Comparison of ENCODE assay signal across 12 mouse cellular contexts in the genomic region with DNA sequence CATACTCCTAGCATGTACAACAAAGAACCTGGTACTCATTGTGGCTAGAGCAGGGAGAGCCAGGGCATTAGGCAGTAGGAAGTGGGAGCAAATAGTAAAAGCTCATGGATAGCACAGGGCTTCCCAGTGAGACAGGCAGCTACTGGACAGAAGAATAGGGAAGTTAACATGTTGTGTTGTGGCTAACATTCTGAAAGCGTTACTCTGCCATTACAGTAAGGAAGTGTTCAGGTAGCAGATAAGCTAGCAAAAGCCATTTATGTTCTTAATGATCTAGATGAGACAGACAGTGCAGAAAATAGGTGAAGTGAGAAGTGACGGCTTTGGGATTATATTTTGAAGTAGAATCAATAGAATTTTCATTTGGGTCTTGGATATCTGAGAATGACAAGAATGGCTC.
A peak's percentile ranks its signal among the peaks of the same experiment; 100 is the strongest.
DNase-seq lines count a peak whose midpoint lies in the region; ATAC-seq lines count a peak whose summit lies in the region.
"Had no signal": no experiment of that assay in that cellular context is flagged by ENCODE, and none has a peak within 500 bp of the region (broad histone marks: within the 10 kb centered on the region; RNA-seq: fewer than 3 reads in every experiment).

No protein-coding gene starts in this region.

- H3K36me3 ChIP-seq in heart, embryonic 10.5 days: peaks cover 5% of the 10 kb centered on the region; the same call in 1 of the 2 replicates

- ATAC-seq in granulocyte monocyte progenitor cell, adult 5-6 weeks (replicated peaks; ENCODE audit: poor library complexity, severe bottlenecking): peak; percentile 87
- ATAC-seq in megakaryocyte progenitor cell, adult 5-6 weeks (replicated peaks; ENCODE audit: poor library complexity): peak; percentile 59

- no peaks in the 10 kb centered on the region for H3K27me3 ChIP-seq in heart, embryonic 10.5 days (ENCODE audit: insufficient read depth, poor library complexity, severe bottlenecking)

- 65% methylated on average over 2 of the region's 2 CpGs for WGBS in heart, embryonic 10.5 days

- H3K4me1 ChIP-seq in heart, embryonic 10.5 days: peaks cover 66% of the 10 kb centered on the region

- H3K27ac ChIP-seq in heart, embryonic 10.5 days: peak overlapping the region; percentile 90
- H3K27ac ChIP-seq: stomach, postnatal 0 days had no signal

- DNase-seq in heart, embryonic 10.5 days (ENCODE audit: low spot score): no peak
- DNase-seq in heart, adult 18-20 months: no peak
- DNase-seq in 416B (ENCODE audit: low read depth): peak; percentile 59
- DNase-seq in kidney, postnatal 14 days: no peak
- DNase-seq in retina, postnatal 1 day: no peak
- no peak for DNase-seq in adrenal gland, postnatal 14 days
- DNase-seq: cerebellum, postnatal 10 days; gastrocnemius, postnatal 25 days; right cerebral cortex, postnatal 4 days had no signal

- H3K4me3 ChIP-seq in heart, embryonic 10.5 days: no peak overlapping the region

- H3K9me3 ChIP-seq in heart, embryonic 10.5 days: no peaks in the 10 kb centered on the region
